Mouse (Mus musculus): ENCODE measurements around the gene Gm17542.
"Not testable (repeated sequence)": the region's sequence is repeated elsewhere in the genome, so short reads cannot be mapped to it uniquely, and the experiment has no call there.

Gm17542 gene

DNA sequence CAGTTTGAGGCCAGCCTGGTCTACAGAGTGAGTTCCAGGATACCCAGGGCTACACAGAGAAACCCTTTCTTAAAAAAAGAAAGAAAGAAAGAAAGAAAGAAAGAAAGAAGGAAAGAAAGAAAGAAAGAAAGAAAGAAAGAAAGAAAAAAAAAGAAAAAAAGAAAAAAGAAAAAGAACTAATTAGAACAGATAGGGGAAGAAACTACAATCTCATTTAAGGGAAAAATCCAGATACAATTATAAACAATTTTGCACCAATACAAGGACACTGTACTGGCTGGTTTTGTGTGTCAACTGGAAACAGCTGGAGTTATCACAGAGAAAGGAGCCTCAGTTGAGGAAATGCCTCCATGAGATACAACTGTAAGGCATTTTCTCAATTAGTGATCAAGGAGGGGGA is at the start of gene Gm17542:
Gm17542 (minus strand) TSS at position 101 of the 400 bp plus-strand sequence.
- not testable (repeated sequence) for DNase-seq (ENCODE audit: low read depth, low spot score)

DNA sequence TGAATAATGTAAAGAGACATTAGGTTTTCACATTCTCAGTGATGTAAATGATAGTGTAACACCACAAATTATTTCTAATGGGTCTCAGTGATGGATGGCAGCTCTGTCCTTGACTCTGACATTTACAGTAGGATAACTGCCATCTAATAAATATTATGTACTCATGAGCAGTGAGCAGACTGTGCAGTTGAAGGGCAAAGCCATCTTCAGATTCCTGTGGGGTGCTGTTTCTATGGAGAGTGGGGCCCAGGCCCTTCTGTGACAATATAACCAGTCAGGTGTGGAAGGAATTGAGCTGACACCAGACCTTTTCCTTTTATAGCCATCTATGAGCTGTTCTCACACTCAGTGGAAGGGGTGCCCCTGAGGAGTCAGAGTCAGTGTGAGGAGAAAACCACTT is 21.8 kb upstream of the Gm17542 start:
- no peak for DNase-seq (ENCODE audit: low read depth, low spot score)

DNA sequence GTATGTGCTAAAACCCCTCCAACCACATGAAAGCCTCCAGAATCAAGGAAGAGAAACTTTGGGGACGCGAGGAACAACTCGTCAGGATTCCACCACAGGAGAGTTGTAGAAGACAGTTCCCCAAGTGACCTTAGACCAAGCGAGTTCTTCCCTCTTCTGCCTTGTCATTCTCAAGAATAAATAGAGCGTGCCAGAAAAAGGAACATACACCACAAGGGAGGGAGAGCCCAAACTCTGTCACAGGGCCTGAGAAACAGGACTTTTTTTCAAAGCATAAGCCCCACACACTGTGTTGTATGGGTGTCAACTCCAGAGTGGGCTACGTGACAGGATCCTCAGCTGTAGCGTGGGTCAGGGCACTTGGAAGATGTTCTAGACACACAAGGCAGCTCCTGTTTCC is 20.1 kb upstream of the Gm17542 start:
- no peak for DNase-seq (ENCODE audit: low read depth, low spot score)

DNA sequence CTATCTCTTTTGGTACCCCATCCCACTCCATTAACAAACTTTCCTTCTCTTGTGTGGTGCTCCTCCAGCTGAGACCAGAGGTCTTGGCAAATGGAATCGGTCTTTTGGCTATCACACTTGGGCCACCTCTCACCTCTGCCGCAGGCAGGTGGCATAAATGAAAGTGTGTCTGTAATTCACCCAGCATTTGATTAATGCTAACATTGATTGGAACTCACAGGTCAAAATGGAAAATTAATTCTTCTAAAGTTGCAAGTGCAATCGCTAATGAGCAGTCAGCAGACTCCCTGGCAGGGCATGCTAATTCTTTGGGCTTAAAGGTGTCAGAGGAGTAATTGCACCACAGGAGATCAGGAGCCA is 3.2 kb downstream of the Gm17542 start:
- no peak for DNase-seq (ENCODE audit: low read depth, low spot score)

DNA sequence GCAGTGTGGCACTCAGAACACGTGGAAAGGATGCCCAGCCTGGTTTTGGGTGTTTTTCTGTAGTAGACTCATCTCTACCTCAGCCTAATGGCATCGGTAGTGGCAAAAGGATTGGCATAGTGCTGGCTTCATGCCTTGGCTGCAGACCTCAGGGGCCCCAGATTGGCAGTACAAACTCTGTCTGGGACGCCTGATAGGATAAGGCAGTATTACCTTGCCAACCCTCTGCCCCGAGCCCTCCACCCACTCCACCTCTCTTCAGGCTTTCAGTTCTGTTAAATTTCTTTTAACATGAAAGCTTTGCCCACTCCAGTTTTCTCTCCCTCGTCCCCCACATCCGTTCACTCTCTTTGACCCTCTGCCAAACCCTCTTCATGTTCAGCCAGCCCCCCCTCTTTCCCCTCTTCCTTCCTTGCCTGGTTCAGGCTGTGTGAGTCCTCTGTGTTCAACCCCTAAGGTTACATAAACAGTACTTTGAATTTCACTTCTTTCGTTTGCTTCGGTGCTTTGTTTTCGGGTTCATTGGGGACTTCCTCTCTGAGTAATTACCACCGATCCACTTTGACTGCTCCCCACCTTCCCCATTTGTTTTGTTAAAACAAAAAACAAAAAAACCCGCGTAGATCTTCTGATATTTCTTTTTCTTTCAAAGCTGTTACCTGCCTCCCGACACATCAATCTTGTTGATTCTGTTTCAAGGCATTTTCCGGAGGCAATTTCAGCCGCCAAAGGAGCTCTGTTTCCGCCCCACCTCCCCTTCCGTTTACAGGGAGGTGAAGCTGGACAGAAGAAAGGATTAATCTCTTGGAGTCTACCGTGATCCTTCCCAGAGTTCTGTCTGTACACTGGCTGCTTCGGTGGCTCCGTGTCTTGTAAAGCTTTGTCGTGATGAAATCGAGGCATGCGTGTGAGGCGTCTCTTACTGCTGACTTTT is 3.9 kb downstream of the Gm17542 start:
- no peak for DNase-seq (ENCODE audit: low read depth, low spot score)

DNA sequence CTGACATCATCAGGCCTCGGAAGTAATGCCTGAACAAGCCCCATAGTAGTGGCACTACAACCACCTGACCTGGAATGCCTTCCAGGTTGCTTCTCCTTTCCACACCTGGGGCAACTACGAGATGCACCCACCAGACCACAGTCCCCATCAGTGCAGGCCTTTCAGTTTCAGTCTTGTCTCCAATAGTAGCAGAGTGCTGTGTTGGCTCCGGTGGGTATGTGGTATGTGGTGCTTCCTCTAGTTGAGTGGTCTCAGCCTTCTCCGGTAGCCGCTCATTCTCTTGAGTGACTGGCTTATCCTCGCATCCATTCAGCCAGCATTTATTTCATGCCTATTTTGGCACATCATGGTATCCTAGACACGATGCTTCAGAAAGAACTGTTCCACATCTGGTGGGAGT is 4.8 kb downstream of the Gm17542 start:
- no peak for DNase-seq (ENCODE audit: low read depth, low spot score)

DNA sequence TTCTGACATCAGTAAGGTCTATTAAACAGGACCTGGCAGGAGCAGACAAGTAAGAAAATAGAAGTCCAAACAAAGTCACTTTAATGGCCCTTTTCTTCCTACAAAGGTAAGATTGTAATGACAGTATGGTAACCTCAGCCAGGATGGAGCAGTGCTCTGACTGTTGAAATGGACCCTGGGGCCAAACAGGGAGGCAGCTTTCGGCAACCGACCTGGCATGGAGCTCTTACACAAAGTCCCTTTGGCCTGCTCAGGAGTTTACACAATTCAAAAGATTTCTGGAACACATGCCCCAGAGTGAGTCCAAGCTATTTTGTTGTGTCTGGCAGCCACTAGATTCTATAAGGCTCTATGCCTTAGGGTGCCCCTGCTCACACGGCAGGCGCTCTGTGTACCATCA is 9.0 kb downstream of the Gm17542 start:
- no peak for DNase-seq (ENCODE audit: low read depth, low spot score)

DNA sequence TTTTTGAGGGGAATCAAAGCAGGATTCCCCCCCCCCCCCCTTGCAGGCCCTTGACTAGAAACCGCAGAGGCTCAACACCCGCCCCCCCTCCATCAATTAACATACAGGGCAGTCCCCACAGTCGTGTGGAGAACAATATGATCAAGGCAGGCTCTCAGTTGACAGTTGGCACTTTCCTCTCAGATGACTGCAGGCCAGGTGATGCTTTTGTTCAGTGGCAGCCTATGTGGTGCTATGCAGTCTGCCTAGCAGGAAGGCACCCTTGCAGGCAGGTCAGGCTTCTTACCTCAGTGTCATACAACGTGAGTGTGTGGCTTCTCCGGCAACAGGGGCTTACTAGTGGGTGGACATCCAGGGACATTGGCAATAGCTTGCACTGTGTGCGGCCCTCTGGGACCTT is 17.4 kb downstream of the Gm17542 start:
- no peak for DNase-seq (ENCODE audit: low read depth, low spot score)

DNA sequence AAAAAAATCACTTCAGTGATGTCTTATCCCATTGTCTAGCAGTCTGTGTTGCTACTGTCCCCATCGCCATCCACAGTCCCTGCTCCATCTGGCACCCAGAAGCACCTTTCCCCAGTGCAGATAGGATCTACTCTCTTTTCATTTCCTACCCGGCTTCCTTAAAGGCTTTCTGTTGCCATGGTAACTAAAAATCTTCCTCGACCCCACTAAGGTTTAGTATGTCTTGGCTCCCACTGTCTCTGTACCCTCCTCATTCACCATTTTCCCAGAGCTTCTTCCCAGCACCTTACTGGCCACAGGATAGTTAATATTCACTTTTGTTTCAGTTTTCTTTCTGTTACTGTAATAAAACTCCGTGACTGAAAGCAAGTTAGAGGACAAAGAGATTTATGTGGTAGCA is 17.9 kb downstream of the Gm17542 start:
- no peak for DNase-seq (ENCODE audit: low read depth, low spot score)

DNA sequence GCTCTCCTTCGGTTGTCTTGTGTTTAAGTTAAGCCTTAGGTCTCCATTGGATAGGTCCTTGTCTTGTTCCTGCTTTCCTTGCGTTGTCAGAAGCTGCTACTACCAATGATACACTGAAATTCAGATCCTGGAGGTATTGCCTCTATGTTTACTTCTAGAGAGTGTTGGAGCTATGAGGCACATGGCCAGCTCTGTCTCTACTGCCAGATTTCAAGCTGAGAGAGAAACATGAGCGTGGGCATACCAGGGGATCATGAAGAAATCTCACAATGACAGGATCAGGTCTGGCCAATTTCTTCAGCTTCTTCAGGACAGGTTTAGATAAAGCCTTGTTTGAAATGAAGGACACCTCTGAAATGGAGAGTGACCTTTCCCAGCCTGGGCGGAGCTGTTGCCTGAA is 19.1 kb downstream of the Gm17542 start:
- peak; percentile 44 for DNase-seq (ENCODE audit: low read depth, low spot score)

DNA sequence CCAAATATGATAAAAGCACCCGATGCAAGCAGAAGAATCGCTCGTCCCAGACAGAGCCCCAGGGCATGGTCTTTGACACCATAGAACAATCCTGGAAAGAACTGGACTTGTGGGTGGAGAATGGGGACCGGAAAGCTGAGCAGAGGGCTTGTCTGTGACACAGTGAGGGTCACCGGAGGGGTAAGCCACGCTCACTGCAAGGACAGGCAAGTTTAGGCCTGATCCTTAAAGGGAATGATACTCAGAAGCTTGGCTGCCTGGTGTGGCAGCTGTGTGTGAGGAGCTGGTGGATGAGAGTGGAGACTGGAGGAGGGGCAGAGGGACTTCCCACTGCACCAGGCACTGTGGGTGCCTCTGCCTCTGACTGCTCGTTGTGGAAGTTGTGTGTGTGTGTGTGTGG is 27.0 kb downstream of the Gm17542 start:
- no peak for DNase-seq (ENCODE audit: low read depth, low spot score)

DNA sequence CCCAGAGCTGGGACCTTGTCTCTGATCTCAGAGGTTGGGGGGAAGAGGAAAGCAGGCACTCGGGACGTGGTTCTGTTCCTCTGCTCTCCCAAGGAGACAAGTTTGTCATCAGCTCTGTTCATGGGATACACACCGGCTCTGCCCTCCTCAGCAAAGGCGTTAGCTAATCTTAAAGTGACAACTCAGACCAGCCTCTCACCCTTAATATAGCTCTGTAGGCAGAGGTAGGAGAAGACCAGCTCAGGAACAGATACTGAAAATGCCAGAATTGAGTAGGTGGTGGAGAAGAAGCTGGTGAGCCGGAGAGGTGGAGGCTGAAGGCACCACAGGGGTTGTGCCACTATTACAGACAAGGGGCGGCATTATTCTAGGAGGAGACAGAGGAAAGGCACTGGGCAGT is 38.7 kb downstream of the Gm17542 start:
- DNase-seq (ENCODE audit: low read depth, low spot score): peak; percentile 21

DNA sequence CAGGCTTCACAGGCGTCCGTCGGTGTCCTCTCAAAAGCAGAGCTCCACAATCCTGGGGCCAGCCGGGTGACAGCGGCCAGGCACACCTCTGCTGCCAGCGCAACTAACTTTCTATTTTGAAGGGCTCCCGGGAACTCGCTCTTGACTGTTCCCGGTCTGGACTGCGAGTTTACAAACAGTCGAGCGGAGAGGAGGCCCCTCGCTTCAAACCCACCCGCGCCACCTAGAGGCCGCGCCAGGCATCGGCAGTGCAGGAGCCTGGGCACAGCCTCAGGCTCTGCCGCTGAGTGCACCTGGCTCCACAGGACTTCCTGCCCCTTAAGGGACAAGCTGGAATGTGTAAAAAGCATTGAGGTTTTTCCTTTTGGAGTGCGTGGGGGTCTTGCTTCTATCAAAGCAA is 42.5 kb downstream of the Gm17542 start, which contains the start of gene Edar:
Edar (minus strand) TSS at position 122 of the 400 bp plus-strand sequence.
- DNase-seq (ENCODE audit: low read depth, low spot score): no peak

DNA sequence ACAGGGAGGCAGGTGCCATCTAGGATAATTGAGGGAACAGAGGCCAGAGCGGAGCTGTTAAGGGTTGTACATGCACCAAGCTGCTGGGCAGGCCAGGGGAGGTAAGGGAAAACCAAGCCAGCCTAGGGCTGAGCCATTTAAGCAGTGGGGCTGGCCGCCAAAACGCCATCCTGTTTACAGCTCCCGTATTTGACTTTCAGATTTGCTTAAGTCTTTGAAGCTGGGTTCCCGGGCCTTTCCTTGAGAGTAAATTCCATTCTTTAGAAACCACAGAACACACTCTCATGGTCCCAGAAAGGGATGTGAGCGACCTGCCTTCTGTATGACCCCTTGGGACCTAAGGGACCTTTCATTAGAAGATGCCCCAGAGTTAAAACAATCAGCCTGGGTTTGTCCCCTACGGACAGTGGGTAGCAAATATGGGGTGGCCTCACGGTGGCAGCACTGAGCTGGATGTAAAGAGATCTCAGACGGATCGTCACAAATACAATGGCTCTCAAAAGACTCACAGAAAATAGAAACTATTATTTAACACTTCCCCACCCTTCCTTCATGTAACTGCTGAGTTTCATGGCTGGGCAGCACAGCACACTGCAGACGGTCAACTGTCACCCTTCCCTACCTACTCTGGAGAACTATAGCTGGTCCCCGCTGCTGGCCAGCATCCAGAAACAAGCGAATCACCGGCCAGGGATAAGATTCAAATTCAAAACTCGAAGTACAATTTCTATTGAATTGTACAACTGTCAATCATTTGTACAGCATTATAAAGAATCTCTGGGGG is 44.5 kb downstream of the Gm17542 start:
- DNase-seq (ENCODE audit: low read depth, low spot score): peak; percentile 29

DNA sequence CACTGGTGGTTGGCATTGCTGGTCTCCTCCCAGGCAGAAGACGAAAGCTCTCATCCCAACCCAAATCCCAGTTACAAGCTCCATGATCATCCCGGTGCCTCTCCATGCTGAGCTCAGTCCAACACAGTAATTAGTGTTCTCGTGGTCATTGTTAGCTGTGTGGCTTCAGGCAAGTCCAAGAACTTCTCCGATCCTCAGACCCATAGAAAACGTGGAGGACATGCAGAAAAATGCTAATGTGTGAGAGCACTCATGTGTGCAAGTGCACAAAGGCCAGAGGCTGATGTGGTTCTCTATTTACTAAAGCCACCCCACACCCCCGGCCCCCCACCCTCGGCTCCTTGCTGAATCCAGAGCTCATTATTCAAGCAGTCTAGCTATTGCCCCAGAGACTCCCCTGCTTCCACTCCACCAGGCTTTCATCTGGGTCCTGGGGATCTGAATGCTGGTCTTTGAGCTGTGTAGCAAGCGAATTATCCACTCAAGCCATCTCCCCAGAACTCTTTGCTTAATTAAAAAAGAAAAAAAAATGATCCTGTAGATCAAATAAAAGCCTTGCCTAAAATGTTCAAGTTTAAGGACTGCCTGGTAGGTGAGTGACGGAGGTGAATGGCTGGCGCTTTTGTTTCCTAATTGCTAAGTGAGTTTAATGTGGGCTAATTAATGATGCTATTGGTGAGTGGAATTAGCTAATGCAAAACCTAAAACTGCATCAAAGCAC is 45.3 kb downstream of the Gm17542 start:
- DNase-seq (ENCODE audit: low read depth, low spot score): no peak

DNA sequence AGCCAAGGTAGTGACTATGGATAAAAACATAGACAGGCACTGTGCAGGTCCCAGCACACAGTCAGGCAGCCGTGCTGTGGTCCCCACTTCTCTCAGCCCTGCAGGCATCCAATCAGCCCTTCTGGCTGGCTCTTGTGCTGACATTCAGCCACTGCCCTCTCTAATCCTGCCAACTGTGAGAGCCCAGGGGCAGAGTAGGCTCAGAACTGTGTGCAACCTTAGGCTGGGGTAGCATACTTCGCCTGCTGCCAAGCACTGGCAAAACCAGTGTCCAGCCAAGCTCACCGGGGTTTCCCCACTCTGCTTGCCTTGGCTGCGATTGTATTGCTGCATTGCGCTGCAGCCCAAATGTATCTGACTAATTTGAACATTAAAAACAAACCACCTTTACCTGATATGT is 54.1 kb downstream of the Gm17542 start:
- DNase-seq (ENCODE audit: low read depth, low spot score): no peak
